Mouse (Mus musculus): ENCODE results near the gene Paf1. TPM values are rescaled to one million over a fixed set of nuclear protein-coding genes. Genes with fewer than 3 reads are reported as not detected.

Gene Paf1
- total RNA-seq, 2 experiments from 2014 or later, result 68.4 to 79.0 TPM

DNA sequence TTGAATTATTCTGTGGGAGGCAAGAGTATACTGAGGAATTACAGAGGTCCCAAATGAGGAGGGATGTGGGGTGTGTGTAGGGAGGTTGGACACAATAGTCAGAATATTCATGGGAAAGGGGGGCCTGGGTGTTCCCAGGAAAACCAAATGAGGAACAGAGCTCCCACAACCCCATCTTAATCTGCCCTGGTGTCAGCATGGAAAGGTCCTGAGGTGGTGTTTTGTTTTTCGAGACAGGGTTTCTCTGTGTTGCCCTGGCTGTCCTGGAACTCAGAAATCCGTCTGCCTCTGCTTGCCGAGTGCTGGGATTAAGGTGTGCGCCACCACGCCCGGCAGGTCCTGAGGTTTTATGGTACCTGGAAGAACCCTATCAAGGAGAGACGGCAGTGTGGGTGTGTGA is 34.3 kb upstream of the Paf1 start:
- TF ChIP-seq CTCF (conservative IDR thresholded peaks at IDR 0.05), result no peak
- Histone ChIP-seq H3K27ac (no peak overlapping the region), H3K4me3 (no peak overlapping the region)
- DNase-seq (ENCODE audit: low spot score in 2 of 2), result no peak

GRCm38 (mm10) chr7:28359854-28360253 is 32.9 kb upstream of the Paf1 start:
- no peak for DNase-seq (ENCODE audit: low spot score in 2 of 2)
- 0 out of 2 replicates have a peak overlapping the region, but pooled peaks have one; percentile 3 for H3K27ac ChIP-seq
- TF ChIP-seq CTCF (conservative IDR thresholded peaks at IDR 0.05), result no peak
- no peak overlapping the region for H3K4me3 ChIP-seq

- no peak for DNase-seq (ENCODE audit: low spot score in 2 of 2)
- Histone ChIP-seq H3K4me3 (no peak overlapping the region), H3K27ac (0 out of 2 replicates have a peak overlapping the region, but pooled peaks have one; percentile 3)
- TF ChIP-seq CTCF (conservative IDR thresholded peaks at IDR 0.05), result no peak
Measured at GRCm38 (mm10) chr7:28360291-28360690, 32.5 kb upstream of the Paf1 start.

- Histone ChIP-seq H3K4me3 (no peak overlapping the region), H3K27ac (no peak overlapping the region)
- DNase-seq (ENCODE audit: low spot score in 2 of 2), result no peak
- TF ChIP-seq CTCF (conservative IDR thresholded peaks at IDR 0.05), result no peak
Measured at GRCm38 (mm10) chr7:28361647-28362341, 31.0 kb upstream of the Paf1 start.

- Histone ChIP-seq H3K4me3 (no peak overlapping the region), H3K27ac (no peak overlapping the region)
- no peak for DNase-seq (ENCODE audit: low spot score in 2 of 2)
- TF ChIP-seq CTCF (conservative IDR thresholded peaks at IDR 0.05), result no peak
Measured at GRCm38 (mm10) chr7:28362441-28363060, 30.2 kb upstream of the Paf1 start.

DNA sequence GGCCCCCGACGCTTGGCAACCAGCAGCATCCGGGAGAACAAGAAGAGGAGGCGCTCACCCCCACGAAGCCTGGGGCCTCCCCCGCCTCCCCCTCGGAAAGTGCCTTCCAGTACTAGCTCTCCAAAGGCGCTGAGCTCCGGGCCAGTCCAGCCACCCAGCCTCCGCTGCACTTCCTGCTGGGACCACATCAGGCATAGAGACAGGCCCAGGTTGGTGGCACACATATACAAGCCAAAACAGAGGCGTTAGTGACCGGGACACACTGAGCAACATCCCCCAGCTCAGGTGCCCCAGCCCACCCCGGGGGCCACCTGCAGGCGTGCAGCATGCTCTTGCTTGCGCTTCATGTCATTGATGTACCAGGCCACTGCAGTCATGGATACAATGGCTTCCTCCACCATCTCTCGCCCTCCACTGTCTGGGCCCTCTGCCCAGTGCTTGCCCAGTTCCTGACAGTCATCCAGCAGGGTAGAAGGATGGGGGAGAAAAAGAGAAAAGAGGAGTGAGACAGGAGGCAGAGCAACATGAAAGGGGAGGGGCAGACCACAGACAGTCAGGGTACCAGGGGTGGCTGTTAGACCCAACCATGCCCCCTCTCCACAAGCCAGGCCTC is 25.0 kb upstream of the Paf1 start:
- Histone ChIP-seq H3K27ac (no peak overlapping the region; the same call in 1 of the 2 replicates), H3K4me3 (no peak overlapping the region)
- no peak for TF ChIP-seq CTCF (conservative IDR thresholded peaks at IDR 0.05)
- DNase-seq (ENCODE audit: low spot score in 2 of 2), result no peak

DNA sequence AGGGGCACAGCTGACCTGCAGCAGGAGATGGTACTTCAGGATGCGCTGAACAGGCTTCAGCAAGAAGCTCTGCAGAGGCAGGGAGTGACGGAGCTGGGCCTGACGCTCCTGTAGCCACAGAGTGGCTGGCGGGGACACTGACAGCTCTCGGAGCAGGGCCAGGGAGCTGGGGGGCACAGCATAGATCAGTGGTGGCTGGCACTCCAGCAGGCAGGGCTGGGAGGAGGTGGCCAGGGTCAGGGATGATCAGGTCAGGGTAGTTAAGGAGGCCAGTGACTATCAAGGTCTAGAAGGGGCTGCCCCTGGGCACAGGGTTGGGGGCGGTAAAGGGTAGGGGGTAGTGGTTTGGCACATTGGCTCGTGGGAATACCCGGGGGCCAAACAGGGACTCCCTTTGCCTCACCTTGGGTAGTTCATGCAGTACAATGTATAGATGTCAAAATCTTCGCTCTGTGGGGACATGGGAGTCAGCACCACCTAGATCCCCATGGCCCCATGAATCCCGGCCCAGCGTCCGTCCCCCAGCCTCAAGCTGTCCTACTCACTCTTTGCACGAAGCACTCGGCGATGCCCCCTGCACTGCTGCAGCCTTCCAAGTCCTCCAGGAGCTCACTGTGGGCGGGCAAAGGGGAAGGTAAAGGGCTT is 24.4 kb upstream of the Paf1 start:
- no peak overlapping the region; the same call in 1 of the 2 replicates for H3K27ac ChIP-seq
- TF ChIP-seq CTCF (conservative IDR thresholded peaks at IDR 0.05), result no peak
- DNase-seq (ENCODE audit: low spot score in 2 of 2), result no peak
- no peak overlapping the region for H3K4me3 ChIP-seq

GRCm38 (mm10) chr7:28370051-28370450 is 22.7 kb upstream of the Paf1 start:
- Histone ChIP-seq H3K4me3 (no peak overlapping the region), H3K27ac (no peak overlapping the region)
- no peak for TF ChIP-seq CTCF (conservative IDR thresholded peaks at IDR 0.05)
- DNase-seq (ENCODE audit: low spot score in 2 of 2), result no peak

DNA sequence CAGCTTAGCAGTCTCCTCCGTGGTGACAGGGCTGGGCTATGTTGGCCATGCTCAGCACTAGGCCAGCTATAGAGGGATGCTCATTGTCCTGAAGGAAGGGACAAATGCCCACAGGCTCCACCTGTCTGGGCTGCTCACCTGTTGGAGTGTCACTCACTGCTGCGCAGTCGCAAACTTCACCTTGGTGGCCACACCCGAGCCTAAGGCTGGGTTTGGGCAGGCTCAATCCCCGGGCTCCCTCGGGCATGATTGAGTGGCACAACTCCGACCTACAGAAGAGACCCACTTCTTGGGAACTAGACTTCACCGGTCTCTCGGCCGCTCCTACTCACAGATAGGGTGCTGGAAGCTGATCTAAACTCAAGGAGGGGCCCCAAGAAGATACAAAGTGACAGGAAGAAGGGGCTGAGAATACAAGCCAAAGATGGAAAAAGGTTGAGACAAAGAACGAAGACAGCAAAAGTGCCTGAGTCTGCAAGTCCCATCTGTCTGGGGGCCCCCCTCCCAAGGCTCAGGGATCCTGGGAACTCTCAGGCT is 21.7 kb upstream of the Paf1 start:
- no peak for DNase-seq (ENCODE audit: low spot score in 2 of 2)
- Histone ChIP-seq H3K4me3 (peak overlapping the region; percentile 68), H3K27ac (peak overlapping the region; percentile 77; the same call in 1 of the 2 replicates)
- TF ChIP-seq CTCF (conservative IDR thresholded peaks at IDR 0.05), result no peak

DNA sequence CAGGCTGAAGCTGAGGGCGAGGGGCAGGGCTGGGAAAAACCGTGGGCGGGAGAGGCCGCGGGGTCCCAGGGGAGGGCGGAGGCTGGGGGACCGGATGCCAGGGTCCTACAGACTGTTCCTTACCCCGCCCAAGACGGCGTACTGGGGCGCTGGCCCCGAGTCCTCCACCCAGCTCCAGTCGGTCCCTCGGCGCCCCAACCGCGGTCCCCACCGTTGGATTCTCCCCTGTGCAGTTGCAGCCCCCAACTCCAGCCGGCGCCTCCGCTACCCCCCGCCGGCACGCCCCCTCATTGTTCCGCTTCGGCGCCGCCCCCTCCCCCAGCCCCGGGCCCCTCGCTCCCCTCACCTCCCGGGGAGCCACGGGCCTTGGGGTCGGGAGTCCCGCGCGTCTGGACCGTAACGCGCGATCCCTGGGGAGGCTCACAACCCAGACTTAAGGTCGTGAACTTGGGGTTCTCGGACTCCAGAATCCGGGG is 21.2 kb upstream of the Paf1 start:
- Histone ChIP-seq H3K27ac (peak overlapping the region; percentile 77), H3K4me3 (peak overlapping the region; percentile 68)
- DNase-seq (ENCODE audit: low spot score in 2 of 2), result no peak
- TF ChIP-seq CTCF (conservative IDR thresholded peaks at IDR 0.05), result no peak

DNA sequence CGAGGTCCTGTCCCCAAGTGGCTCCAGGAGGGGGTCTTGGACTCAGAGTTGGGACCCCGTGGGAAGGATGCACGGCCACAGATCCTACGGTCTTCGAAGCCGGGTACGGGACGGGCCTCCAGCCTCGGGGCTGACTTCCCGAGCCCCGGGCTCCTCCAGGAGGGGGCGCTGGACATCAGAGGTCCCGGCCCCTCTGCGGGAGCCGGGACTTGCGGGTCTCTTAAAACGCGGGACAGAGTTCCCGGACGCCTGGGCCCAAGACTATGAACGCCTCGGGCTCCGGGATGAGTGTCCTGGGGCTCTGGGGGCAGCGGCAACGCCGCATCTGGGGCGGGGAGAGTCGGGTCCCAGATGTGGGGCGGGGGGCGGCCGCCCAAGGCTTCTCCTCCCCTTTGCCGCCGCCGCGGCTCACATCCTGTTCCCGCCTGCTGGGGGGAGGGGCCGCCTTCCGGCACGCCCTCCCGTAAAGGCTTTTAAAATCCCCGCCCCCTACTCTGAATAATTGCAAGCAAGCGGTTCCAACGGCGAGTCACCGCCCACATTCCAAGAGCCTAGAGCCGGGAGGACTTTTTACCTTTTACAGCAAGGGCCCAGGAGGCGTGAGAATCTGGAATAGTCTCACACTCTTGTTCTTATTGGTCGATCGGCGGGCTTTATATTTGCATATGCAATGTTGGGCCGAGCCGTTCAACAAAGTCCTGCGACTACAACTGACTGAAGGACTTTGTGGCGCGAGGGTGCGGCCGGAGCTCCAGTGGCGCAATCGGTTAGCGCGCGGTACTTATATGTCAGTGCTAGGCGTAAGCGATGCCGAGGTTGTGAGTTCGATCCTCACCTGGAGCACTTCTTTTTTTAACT is 20.3 kb upstream of the Paf1 start, which contains the start of gene Plekhg2:
Gene Plekhg2, minus strand, starts transcription at position 349 of the 858 bp plus-strand sequence.
- TF ChIP-seq CTCF (conservative IDR thresholded peaks at IDR 0.05), result peak; percentile 79
- peak; percentile 87 to 92 for DNase-seq (ENCODE audit: low spot score in 2 of 2)
- Histone ChIP-seq H3K4me3 (peak within 1 kb of the TSS; percentile 68), H3K27ac (peak within 1 kb of the TSS; percentile 77)

DNA sequence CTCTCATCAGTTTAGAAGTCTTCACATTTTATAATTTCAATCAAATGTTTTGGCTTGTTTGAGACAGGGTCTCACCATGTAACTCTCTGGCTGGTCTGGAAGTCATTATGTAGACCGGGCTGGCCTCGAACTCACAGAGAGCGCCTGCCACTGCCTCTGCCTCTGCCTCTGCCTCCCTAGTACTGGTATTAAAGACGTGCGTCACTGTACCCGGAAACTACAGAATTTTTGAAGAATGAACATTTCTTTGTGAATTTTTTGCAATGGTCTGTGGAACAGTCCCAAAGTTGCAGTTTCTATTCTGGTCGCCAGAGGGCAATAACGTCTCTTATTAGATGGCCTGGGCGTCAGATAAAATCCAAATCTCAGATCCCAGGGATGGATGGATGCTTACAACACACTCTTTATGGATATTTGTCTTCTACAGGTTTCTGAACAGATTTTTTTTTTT is 19.6 kb upstream of the Paf1 start:
- DNase-seq (ENCODE audit: low spot score in 2 of 2), result peak; percentile 77
- H3K4me3 ChIP-seq, result peak overlapping the region; percentile 68
- H3K27ac ChIP-seq, result peak overlapping the region; percentile 77
- peak; percentile 88 for TF ChIP-seq CTCF (conservative IDR thresholded peaks at IDR 0.05)
